Mouse (Mus musculus) bone marrow macrophage, adult 2 months (primary cell): ENCODE results near the gene Sept9. TPM values are rescaled to one million over a fixed set of nuclear protein-coding genes. Genes with fewer than 3 reads are reported as not detected.

Experiments
- H3K27ac ChIP-seq: 2 replicates; pipeline ENCODE4 v1.5.1; 2012; ENCODE audit warnings: low read depth, low read length; ENCODE audit not compliant: insufficient read depth
- H3K4me1 ChIP-seq: 2 replicates; pipeline ENCODE4 v1.6.1; 2012; ENCODE audit warnings: low read length; ENCODE audit not compliant: control insufficient read depth, insufficient read depth
- H3K4me3 ChIP-seq: 2 replicates; pipeline ENCODE4 v1.5.1; 2012; ENCODE audit warnings: mild to moderate bottlenecking, low read length, moderate library complexity; ENCODE audit not compliant: insufficient read depth
- CTCF ChIP-seq: IDR thresholded peaks from 2 replicates; pipeline ENCODE4 v1.5.1; 2012; ENCODE audit warnings: low read depth, mild to moderate bottlenecking, low read length, moderate library complexity
- POLR2A ChIP-seq: IDR thresholded peaks from 2 replicates; pipeline ENCODE4 v1.6.1; 2012; ENCODE audit warnings: mild to moderate bottlenecking, low read depth, low read length, borderline replicate concordance
- polyA plus RNA-seq: library from polyadenylated mRNA; stranded (reverse); fragments of >200 nt; gene quantifications from 2 replicates; pipeline ENCODE4 v1.2.4, GENCODE M21; 2012; ENCODE audit not compliant: missing spikeins, insufficient read depth, insufficient read length

Sept9 gene
- polyA plus RNA-seq, 1 experiment: 123 TPM

DNA sequence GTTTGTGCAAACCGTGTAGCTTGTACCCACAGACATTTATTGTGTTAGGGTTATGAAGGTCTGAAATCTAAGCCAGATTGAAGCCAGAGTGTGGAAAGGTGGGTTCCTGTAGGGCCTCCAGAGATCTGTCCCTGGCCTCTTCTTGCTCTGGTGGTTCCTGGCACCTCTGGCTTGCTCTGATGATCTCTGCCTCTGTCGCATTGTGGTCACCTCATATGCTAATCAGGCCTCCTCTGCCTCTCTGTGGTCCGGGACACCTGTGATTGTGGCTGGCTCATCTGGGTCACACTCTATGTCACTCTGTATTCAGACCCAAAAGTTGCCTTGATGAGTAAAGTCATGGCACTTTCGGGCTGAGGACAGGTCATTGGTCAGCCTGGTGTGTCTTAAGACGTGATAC lies 128.2 kb downstream of the Sept9 start:
- TF ChIP-seq CTCF (no peak), POLR2A (no peak)
- Histone ChIP-seq H3K27ac (no peak overlapping the region), H3K4me3 (peak overlapping the region; percentile 58; the same call in 1 of the 2 replicates), H3K4me1 (peaks cover 42% of the 10 kb centered on the region)

GRCm38 (mm10) chr11:117330076-117330950 lies 130.9 kb downstream of the Sept9 start:
- Histone ChIP-seq H3K4me1 (peaks cover 38% of the 10 kb centered on the region), H3K4me3 (no peak overlapping the region), H3K27ac (no peak overlapping the region)
- TF ChIP-seq POLR2A: no peak
- no peak for TF ChIP-seq CTCF

DNA sequence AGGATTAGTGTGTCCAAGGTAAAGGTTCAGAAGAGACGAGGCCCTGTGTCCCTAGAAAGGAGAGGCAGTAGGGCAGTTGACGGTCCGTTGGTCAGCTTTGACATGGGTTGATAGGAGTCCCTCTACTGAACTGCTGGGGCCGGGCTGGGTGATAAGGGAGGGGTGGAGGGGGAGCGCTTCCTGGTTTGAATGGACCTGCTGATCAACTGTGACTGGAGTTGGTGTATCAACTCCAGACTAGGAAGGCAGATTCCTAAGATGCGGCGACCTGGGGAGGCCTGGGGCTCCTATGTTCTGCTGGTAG lies 131.4 kb downstream of the Sept9 start:
- Histone ChIP-seq H3K4me3 (no peak overlapping the region), H3K4me1 (peaks cover 43% of the 10 kb centered on the region), H3K27ac (no peak overlapping the region)
- TF ChIP-seq POLR2A: no peak

DNA sequence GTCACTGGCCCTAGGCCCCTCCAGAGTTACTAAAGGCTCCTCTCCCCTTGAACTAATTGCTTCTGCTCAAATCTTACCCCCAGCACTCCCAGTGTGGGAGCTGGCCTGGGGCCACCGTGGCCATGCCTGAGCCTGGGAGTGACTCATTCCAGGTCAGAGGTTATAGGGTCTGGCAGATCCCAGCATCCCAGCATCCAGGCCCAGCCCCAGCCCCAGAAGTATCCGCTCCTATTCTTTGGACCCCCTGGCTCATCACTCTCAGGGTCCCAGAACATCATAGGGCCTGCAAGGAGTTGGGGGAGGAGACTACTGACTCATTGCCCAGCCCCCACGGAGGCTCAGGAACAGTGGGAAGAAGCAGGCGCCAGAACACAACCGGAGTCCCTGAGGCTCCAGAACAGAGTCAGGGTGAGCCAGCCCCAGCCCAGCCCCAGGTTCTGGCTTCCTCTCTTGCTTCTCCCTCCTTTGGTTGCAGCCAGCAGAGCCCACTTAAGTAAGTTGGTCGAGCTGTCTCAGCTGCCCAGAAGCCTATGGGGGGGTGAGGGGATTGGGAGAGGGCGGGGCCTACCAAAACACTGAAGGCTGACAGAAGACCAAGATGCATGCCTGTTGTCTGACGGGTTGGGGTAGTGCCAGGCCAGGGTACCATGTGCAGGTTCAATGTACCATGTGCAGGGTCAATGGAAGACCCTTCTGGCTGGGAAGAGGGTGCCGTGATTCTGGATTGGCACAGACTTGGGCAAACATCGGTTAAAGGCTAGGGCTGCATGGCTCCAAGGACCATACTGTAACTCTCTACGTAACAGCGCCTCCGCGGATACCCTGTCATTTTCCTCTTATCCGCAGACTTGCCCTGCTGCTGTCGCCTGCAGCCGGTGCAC lies 132.1 kb downstream of the Sept9 start:
- peaks cover 50% of the 10 kb centered on the region for H3K4me1 ChIP-seq
- TF ChIP-seq CTCF: no peak
- no peak for TF ChIP-seq POLR2A
- peak overlapping the region; percentile 95 for H3K27ac ChIP-seq
- peak overlapping the region; percentile 64 for H3K4me3 ChIP-seq

GRCm38 (mm10) chr11:117332242-117333149 lies 133.0 kb downstream of the Sept9 start:
- Histone ChIP-seq H3K4me1 (peaks cover 50% of the 10 kb centered on the region), H3K27ac (peak overlapping the region; percentile 95), H3K4me3 (peak overlapping the region; percentile 64)
- no peak for TF ChIP-seq POLR2A
- TF ChIP-seq CTCF: peak; percentile 6; the same call in 1 of the 2 replicates

GRCm38 (mm10) chr11:117333150-117333715 lies 133.8 kb downstream of the Sept9 start:
- TF ChIP-seq CTCF: no peak
- TF ChIP-seq POLR2A: no peak
- Histone ChIP-seq H3K4me1 (peaks cover 54% of the 10 kb centered on the region), H3K4me3 (peak overlapping the region; percentile 64), H3K27ac (peak overlapping the region; percentile 95)

GRCm38 (mm10) chr11:117334101-117334500 lies 134.6 kb downstream of the Sept9 start:
- Histone ChIP-seq H3K4me1 (peaks cover 59% of the 10 kb centered on the region), H3K4me3 (peak overlapping the region; percentile 64), H3K27ac (peak overlapping the region; percentile 95)
- TF ChIP-seq CTCF (no peak), POLR2A (no peak)

DNA sequence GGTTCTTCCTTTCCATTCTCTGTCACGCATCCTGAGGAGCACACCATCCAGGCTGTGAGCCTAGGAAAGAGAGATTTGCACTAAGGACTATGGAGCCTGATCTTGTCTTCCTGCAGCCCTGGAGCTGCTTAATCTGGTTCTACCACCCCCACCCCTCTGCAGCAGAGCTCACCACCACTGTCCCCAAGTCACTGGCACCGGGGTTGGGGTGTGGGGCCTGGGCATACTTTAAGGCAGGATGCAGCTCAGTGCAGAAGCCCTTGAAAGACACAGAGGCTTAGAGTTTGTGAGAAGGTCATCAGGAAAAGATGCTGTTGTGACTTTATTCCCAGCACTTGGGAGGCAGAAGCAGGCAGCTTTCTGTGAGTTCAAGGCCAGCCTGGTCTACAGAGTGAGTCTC lies 135.7 kb downstream of the Sept9 start:
- peak overlapping the region; percentile 64 for H3K4me3 ChIP-seq
- peaks cover 68% of the 10 kb centered on the region for H3K4me1 ChIP-seq
- peak overlapping the region; percentile 95 for H3K27ac ChIP-seq
- TF ChIP-seq CTCF: no peak
- TF ChIP-seq POLR2A: no peak
